Mouse (Mus musculus): ENCODE results near the gene Serpinb9b. TPM values are rescaled to one million over a fixed set of nuclear protein-coding genes. Genes with fewer than 3 reads are reported as not detected.
"Not testable (repeated sequence)": the region's sequence is repeated elsewhere in the genome, so short reads cannot be mapped to it uniquely, and the experiment has no call there.

Serpinb9b gene
- polyA plus RNA-seq, 1 experiment from 2014 or later: 0.17 TPM

DNA sequence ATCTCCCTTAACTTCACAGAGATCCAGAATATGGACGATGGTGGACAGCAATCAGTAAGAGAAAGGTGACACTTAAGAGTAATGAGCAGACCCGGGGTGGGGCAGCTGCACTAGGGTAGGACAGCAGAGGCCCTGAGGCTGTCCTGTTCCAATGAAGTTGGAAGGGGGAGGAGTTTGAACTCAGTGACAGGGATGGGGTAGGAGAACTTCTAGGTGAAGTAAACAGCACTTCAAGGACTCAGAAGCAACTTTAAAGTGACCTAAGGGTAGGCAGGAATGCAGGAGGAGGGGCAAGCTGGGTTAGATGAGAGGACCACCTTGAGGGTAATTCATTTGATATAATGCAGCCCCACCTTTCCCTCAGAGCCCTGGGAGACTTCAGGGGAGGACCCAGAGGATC, 930 bp downstream of the Serpinb9b start:
- Histone ChIP-seq H3K9ac (ENCODE audit: low read depth, low read length) (no peak overlapping the region), H3K36me3 (ENCODE audit: control insufficient read depth, insufficient read depth, low read length) (no peaks in the 10 kb centered on the region), H3K4me2 (ENCODE audit: low read depth, low read length) (no peak overlapping the region), H3K4me3 (ENCODE audit: low read depth, low read length) (no peak overlapping the region), H3K27me3 (replicated peaks; ENCODE audit: control insufficient read depth, insufficient read depth, low read length) (no peaks in the 10 kb centered on the region), H3K4me1 (ENCODE audit: control insufficient read depth, insufficient read depth, low read length) (no peaks in the 10 kb centered on the region), H3K9me3 (ENCODE audit: control insufficient read depth, low read length) (no peaks in the 10 kb centered on the region), H3K27ac (replicated peaks; ENCODE audit: low read depth, low read length) (no peak overlapping the region)
- ATAC-seq (ENCODE audit: low read depth): no peak
- 36% methylated on average over 2 of the region's 2 CpGs for WGBS
- no peak for DNase-seq (ENCODE audit: low spot score)

- no peaks in the 10 kb centered on the region for H3K27me3 ChIP-seq (replicated peaks; ENCODE audit: control insufficient read depth, insufficient read depth, low read length)
- ATAC-seq (ENCODE audit: low read depth) (no peak), DNase-seq (ENCODE audit: low spot score) (no peak)
- H3K9me3 ChIP-seq (ENCODE audit: control insufficient read depth, low read length): no peaks in the 10 kb centered on the region
- no peak overlapping the region for H3K9ac ChIP-seq (ENCODE audit: low read depth, low read length)
- WGBS: 75% methylated on average over 2 of the region's 2 CpGs
- H3K36me3 ChIP-seq (ENCODE audit: control insufficient read depth, insufficient read depth, low read length): no peaks in the 10 kb centered on the region
- no peak overlapping the region for H3K4me2 ChIP-seq (ENCODE audit: low read depth, low read length)
- no peak overlapping the region for H3K4me3 ChIP-seq (ENCODE audit: low read depth, low read length)
- no peak overlapping the region for H3K27ac ChIP-seq (replicated peaks; ENCODE audit: low read depth, low read length)
- no peaks in the 10 kb centered on the region for H3K4me1 ChIP-seq (ENCODE audit: control insufficient read depth, insufficient read depth, low read length)
Measured at GRCm38 (mm10) chr13:33028550-33028949, 1.3 kb downstream of the Serpinb9b start.

DNA sequence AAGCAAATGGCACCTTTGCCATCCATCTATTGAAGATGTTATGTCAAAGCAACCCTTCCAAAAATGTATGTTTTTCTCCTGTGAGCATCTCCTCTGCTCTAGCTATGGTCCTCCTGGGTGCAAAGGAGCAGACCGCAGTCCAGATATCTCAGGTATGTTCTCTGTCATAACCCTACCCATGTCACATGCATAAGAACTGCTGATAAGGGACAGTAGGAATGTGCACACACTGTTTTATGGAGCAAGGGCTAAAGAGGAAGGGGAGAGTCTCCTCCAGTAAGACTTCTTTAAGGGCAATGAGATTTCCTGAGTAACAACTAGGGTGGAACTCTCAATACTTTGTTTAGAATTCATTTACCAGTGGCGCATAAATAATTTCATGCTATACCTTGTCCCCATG, 2.3 kb downstream of the Serpinb9b start:
- H3K9me3 ChIP-seq (ENCODE audit: control insufficient read depth, low read length); ATAC-seq (ENCODE audit: low read depth): not testable (repeated sequence)
- 93% methylated on average over 2 of the region's 2 CpGs for WGBS

GRCm38 (mm10) chr13:33030281-33030680, 3.1 kb downstream of the Serpinb9b start:
- Histone ChIP-seq H3K36me3 (ENCODE audit: control insufficient read depth, insufficient read depth, low read length) (no peaks in the 10 kb centered on the region), H3K9ac (ENCODE audit: low read depth, low read length) (no peak overlapping the region), H3K27me3 (replicated peaks; ENCODE audit: control insufficient read depth, insufficient read depth, low read length) (no peaks in the 10 kb centered on the region), H3K4me2 (ENCODE audit: low read depth, low read length) (no peak overlapping the region), H3K9me3 (ENCODE audit: control insufficient read depth, low read length) (no peaks in the 10 kb centered on the region), H3K4me1 (ENCODE audit: control insufficient read depth, insufficient read depth, low read length) (no peaks in the 10 kb centered on the region), H3K27ac (replicated peaks; ENCODE audit: low read depth, low read length) (no peak overlapping the region), H3K4me3 (ENCODE audit: low read depth, low read length) (no peak overlapping the region)
- DNase-seq (ENCODE audit: low spot score): no peak
- ATAC-seq (ENCODE audit: low read depth): no peak
- WGBS: 85% methylated on average over 2 of the region's 3 CpGs

More for the DNA sequence above, 2.3 kb downstream of the Serpinb9b start:
- not testable (repeated sequence) for H3K27ac ChIP-seq (replicated peaks; ENCODE audit: low read depth, low read length); H3K4me3 ChIP-seq (ENCODE audit: low read depth, low read length); H3K27me3 ChIP-seq (replicated peaks; ENCODE audit: control insufficient read depth, insufficient read depth, low read length); DNase-seq (ENCODE audit: low spot score); H3K4me2 ChIP-seq (ENCODE audit: low read depth, low read length); H3K36me3 ChIP-seq (ENCODE audit: control insufficient read depth, insufficient read depth, low read length); H3K9ac ChIP-seq (ENCODE audit: low read depth, low read length); H3K4me1 ChIP-seq (ENCODE audit: control insufficient read depth, insufficient read depth, low read length)

- Histone ChIP-seq H3K27ac (replicated peaks; ENCODE audit: low read depth, low read length) (no peak overlapping the region), H3K4me1 (ENCODE audit: control insufficient read depth, insufficient read depth, low read length) (no peaks in the 10 kb centered on the region), H3K9ac (ENCODE audit: low read depth, low read length) (no peak overlapping the region), H3K4me3 (ENCODE audit: low read depth, low read length) (no peak overlapping the region), H3K4me2 (ENCODE audit: low read depth, low read length) (no peak overlapping the region), H3K9me3 (ENCODE audit: control insufficient read depth, low read length) (no peaks in the 10 kb centered on the region), H3K36me3 (ENCODE audit: control insufficient read depth, insufficient read depth, low read length) (no peaks in the 10 kb centered on the region), H3K27me3 (replicated peaks; ENCODE audit: control insufficient read depth, insufficient read depth, low read length) (no peaks in the 10 kb centered on the region)
- WGBS: 56% methylated on average over 1 of the region's 1 CpGs
- ATAC-seq (ENCODE audit: low read depth) (no peak), DNase-seq (ENCODE audit: low spot score) (no peak)
Measured at GRCm38 (mm10) chr13:33035506-33035905, 8.3 kb downstream of the Serpinb9b start.

DNA sequence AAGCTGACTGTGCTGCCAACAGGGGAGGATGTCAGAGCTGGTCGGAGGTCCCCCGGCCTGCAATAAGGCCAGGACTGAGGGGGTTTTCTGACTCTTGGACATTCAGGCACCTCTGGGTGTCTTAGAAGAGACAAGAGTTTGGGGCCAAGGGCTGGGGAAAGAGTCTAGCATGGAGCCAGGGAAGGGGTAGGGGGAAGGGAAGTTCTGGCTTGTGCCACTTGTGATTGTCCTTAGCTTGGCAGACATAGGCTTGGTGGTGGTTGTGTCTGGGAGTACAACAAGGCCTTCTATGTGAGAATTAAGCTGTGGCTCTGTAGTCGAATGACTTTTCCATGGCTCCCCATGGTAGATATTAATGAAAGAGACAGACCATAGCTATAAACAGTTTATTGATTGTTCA, 16.3 kb downstream of the Serpinb9b start:
- H3K27ac ChIP-seq (replicated peaks; ENCODE audit: low read depth, low read length): no peak overlapping the region
- H3K27me3 ChIP-seq (replicated peaks; ENCODE audit: control insufficient read depth, insufficient read depth, low read length): no peaks in the 10 kb centered on the region
- ATAC-seq (ENCODE audit: low read depth) (no peak), DNase-seq (ENCODE audit: low spot score) (no peak)
- no peak overlapping the region for H3K4me2 ChIP-seq (ENCODE audit: low read depth, low read length)
- no peak overlapping the region for H3K9ac ChIP-seq (ENCODE audit: low read depth, low read length)
- 89% methylated on average over 3 of the region's 3 CpGs for WGBS
- H3K36me3 ChIP-seq (ENCODE audit: control insufficient read depth, insufficient read depth, low read length): no peaks in the 10 kb centered on the region
- no peaks in the 10 kb centered on the region for H3K4me1 ChIP-seq (ENCODE audit: control insufficient read depth, insufficient read depth, low read length)
- no peaks in the 10 kb centered on the region for H3K9me3 ChIP-seq (ENCODE audit: control insufficient read depth, low read length)
- H3K4me3 ChIP-seq (ENCODE audit: low read depth, low read length): no peak overlapping the region

DNA sequence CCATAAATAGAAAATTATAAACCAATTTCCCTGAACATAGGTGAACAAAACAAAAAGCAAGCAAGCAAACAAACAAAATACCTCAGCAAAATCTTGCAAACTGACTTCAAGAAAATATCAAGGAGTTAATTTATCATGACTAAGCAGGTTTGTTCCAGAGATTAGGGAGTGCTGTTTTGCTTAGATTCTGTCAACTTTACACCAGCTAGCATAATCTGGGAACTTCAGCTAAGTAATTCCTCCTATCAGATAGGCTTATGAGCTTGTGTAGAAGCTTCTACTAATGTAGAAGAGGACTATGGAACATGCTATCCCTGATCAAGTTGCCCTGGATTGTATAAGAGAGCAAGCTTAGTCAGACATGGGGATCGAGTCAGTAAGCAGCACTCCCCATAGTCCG, 20.0 kb downstream of the Serpinb9b start:
- no peaks in the 10 kb centered on the region for H3K36me3 ChIP-seq (ENCODE audit: control insufficient read depth, insufficient read depth, low read length)
- no peak overlapping the region for H3K27ac ChIP-seq (replicated peaks; ENCODE audit: low read depth, low read length)
- H3K4me1 ChIP-seq (ENCODE audit: control insufficient read depth, insufficient read depth, low read length): no peaks in the 10 kb centered on the region
- ATAC-seq (ENCODE audit: low read depth): no peak
- H3K27me3 ChIP-seq (replicated peaks; ENCODE audit: control insufficient read depth, insufficient read depth, low read length): no peaks in the 10 kb centered on the region
- no peak for DNase-seq (ENCODE audit: low spot score)
- no peak overlapping the region for H3K9ac ChIP-seq (ENCODE audit: low read depth, low read length)
- H3K4me2 ChIP-seq (ENCODE audit: low read depth, low read length): no peak overlapping the region
- 87% methylated on average over 2 of the region's 2 CpGs for WGBS
- H3K9me3 ChIP-seq (ENCODE audit: control insufficient read depth, low read length): no peaks in the 10 kb centered on the region
- H3K4me3 ChIP-seq (ENCODE audit: low read depth, low read length): no peak overlapping the region

GRCm38 (mm10) chr13:33048187-33048586, 21.0 kb downstream of the Serpinb9b start:
- Histone ChIP-seq H3K9ac (ENCODE audit: low read depth, low read length) (no peak overlapping the region), H3K4me1 (ENCODE audit: control insufficient read depth, insufficient read depth, low read length) (no peaks in the 10 kb centered on the region), H3K27me3 (replicated peaks; ENCODE audit: control insufficient read depth, insufficient read depth, low read length) (no peaks in the 10 kb centered on the region), H3K36me3 (ENCODE audit: control insufficient read depth, insufficient read depth, low read length) (no peaks in the 10 kb centered on the region), H3K4me3 (ENCODE audit: low read depth, low read length) (no peak overlapping the region), H3K9me3 (ENCODE audit: control insufficient read depth, low read length) (no peaks in the 10 kb centered on the region), H3K27ac (replicated peaks; ENCODE audit: low read depth, low read length) (no peak overlapping the region), H3K4me2 (ENCODE audit: low read depth, low read length) (no peak overlapping the region)
- 81% methylated on average over 4 of the region's 4 CpGs for WGBS
- DNase-seq (ENCODE audit: low spot score) (no peak), ATAC-seq (ENCODE audit: low read depth) (no peak)

DNA sequence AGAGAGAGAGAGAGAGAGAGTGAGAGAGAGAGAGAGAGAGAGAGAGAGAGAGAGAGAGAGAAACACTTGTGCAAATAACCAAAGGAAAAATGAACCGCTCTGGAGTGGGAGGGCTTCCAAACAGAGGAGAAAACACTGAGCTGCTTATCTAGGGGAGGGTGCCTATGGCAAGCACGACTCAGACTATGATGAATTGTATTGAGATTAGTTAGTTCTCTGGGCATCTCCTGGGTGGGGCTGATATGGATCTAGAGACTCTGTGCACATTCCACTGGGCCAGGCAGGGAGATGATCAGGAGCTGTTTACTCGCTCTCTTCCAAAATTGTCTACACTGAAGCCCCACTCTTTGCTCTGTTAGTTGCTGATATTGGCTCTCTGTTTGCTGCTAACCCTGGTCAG, 24.5 kb downstream of the Serpinb9b start:
- no peaks in the 10 kb centered on the region for H3K27me3 ChIP-seq (replicated peaks; ENCODE audit: control insufficient read depth, insufficient read depth, low read length)
- ATAC-seq (ENCODE audit: low read depth) (no peak), DNase-seq (ENCODE audit: low spot score) (no peak)
- WGBS: 56% methylated on average over 3 of the region's 3 CpGs
- H3K4me1 ChIP-seq (ENCODE audit: control insufficient read depth, insufficient read depth, low read length): no peaks in the 10 kb centered on the region
- no peak overlapping the region for H3K27ac ChIP-seq (replicated peaks; ENCODE audit: low read depth, low read length)
- no peak overlapping the region for H3K9ac ChIP-seq (ENCODE audit: low read depth, low read length)
- no peak overlapping the region for H3K4me2 ChIP-seq (ENCODE audit: low read depth, low read length)
- H3K9me3 ChIP-seq (ENCODE audit: control insufficient read depth, low read length): no peaks in the 10 kb centered on the region
- H3K4me3 ChIP-seq (ENCODE audit: low read depth, low read length): no peak overlapping the region
- no peaks in the 10 kb centered on the region for H3K36me3 ChIP-seq (ENCODE audit: control insufficient read depth, insufficient read depth, low read length)
